22 mouse cellular contexts compared by ENCODE assay signal in the genomic region with DNA sequence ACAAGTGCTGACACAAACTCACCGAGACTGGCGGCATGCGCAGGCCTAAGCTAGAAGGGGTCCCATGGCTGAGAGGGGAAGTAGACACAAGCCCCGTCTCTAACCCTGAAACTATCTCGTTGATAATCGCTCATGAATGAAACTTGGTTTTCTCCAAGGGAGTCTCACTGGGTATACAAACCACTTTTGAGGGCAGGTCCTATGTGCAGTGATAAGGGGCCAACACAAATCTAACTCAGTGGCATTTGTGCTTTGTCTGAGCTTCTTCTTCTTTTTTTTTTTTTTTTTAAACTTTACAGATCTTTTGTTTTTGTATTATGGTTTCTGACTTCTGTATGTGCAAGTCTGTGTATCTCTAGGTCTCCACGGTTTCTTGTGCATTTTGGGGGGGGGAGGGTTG. TPM values are rescaled to one million over a fixed set of nuclear protein-coding genes. Genes with fewer than 3 reads are reported as not detected.
DNase-seq lines count a peak whose midpoint lies in the region; ATAC-seq and TF ChIP-seq lines count a peak whose summit lies in the region.
"Had no signal": no experiment of that assay in that cellular context is flagged by ENCODE, and none has a peak within 500 bp of the region (broad histone marks: within the 10 kb centered on the region; RNA-seq: fewer than 3 reads in every experiment).

No protein-coding gene starts in this region.

- H3K27ac ChIP-seq in liver, embryonic 11.5 days (ENCODE audit: low read depth, low read length) = no peak overlapping the region
- no peak overlapping the region for H3K27ac ChIP-seq in liver, postnatal 0 days (ENCODE audit: low read depth)
- no peak overlapping the region for H3K27ac ChIP-seq in midbrain, embryonic 11.5 days (ENCODE audit: low read depth, low read length)
- no peak overlapping the region for H3K27ac ChIP-seq in midbrain, embryonic 13.5 days
- H3K27ac ChIP-seq: forebrain, embryonic 10.5 days; forebrain, embryonic 13.5 days; heart, adult 2 months; heart, embryonic 10.5 days; heart, embryonic 13.5 days; hindbrain, embryonic 12.5 days; hindbrain, embryonic 15.5 days had no signal

- DNase-seq in liver, embryonic 11.5 days (ENCODE audit: low spot score) = peak; percentile 31
- DNase-seq in liver, postnatal 0 days = no peak
- DNase-seq in midbrain, embryonic 11.5 days (ENCODE audit: low spot score, missing footprints) = peak; percentile 17
- peak; percentile 51 for DNase-seq in MEL-GATA-1-ER (ENCODE audit: extremely low read depth, low read depth)
- no peak for DNase-seq in frontal cortex, postnatal 10 days (ENCODE audit: low spot score in 2 of 2)
- DNase-seq: adrenal gland, adult 8-10 months; adrenal gland, postnatal 25 days; cerebellum, adult 11-12 months; cerebellum, adult 8-10 months; cerebellum, postnatal 10 days; forebrain, postnatal 0 days; gastrocnemius, postnatal 25 days; heart, adult 2 months had no signal

- H3K4me1 ChIP-seq in liver, embryonic 11.5 days (replicated peaks; ENCODE audit: control insufficient read depth, insufficient read depth, low read length) = peaks cover 39% of the 10 kb centered on the region
- peaks cover 17% of the 10 kb centered on the region for H3K4me1 ChIP-seq in liver, postnatal 0 days (ENCODE audit: insufficient read depth)
- no peaks in the 10 kb centered on the region for H3K4me1 ChIP-seq in midbrain, embryonic 11.5 days (ENCODE audit: control insufficient read depth, insufficient read depth, low read length)
- H3K4me1 ChIP-seq in midbrain, embryonic 13.5 days (replicated peaks) = peaks cover 13% of the 10 kb centered on the region; the same call in 1 of the 2 replicates
- H3K4me1 ChIP-seq: forebrain, embryonic 10.5 days had no signal

- H3K4me3 ChIP-seq in liver, embryonic 11.5 days (ENCODE audit: low read depth, low read length) = no peak overlapping the region
- no peak overlapping the region for H3K4me3 ChIP-seq in liver, postnatal 0 days (ENCODE audit: low read depth, low read length)
- no peak overlapping the region for H3K4me3 ChIP-seq in midbrain, embryonic 11.5 days (ENCODE audit: low read depth, low read length)
- H3K4me3 ChIP-seq in midbrain, embryonic 13.5 days (replicated peaks) = no peak overlapping the region
- H3K4me3 ChIP-seq: forebrain, embryonic 10.5 days; forebrain, embryonic 13.5 days; heart, adult 2 months; heart, embryonic 10.5 days; heart, embryonic 13.5 days; hindbrain, embryonic 12.5 days; hindbrain, embryonic 15.5 days had no signal

- no peak for TF ChIP-seq CTCF in liver, postnatal 0 days (IDR thresholded peaks at IDR 0.05; ENCODE audit: low read depth)

- no peak for ATAC-seq in liver, embryonic 11.5 days (replicated peaks; ENCODE audit: low FRiP score)
- no peak for ATAC-seq in liver, postnatal 0 days
- ATAC-seq in midbrain, embryonic 11.5 days (ENCODE audit: low FRiP score) = no peak
- no peak for ATAC-seq in midbrain, embryonic 13.5 days
- ATAC-seq in inflammation-experienced regulatory T-cells, adult 6 months = no peak
- ATAC-seq: activated CD4-positive, CD25-positive, alpha-beta regulatory T cell, adult 4 months; forebrain, embryonic 13.5 days; forebrain, postnatal 0 days had no signal

- no peaks in the 10 kb centered on the region for H3K36me3 ChIP-seq in liver, embryonic 11.5 days (ENCODE audit: control insufficient read depth, insufficient read depth, low read length)
- H3K36me3 ChIP-seq in liver, postnatal 0 days (replicated peaks; ENCODE audit: insufficient read depth, low read length) = no peaks in the 10 kb centered on the region
- H3K36me3 ChIP-seq in midbrain, embryonic 11.5 days (ENCODE audit: control insufficient read depth, insufficient read depth, low read length) = no peaks in the 10 kb centered on the region
- 0 out of 2 replicates have a peak, but pooled peaks cover 2% of the 10 kb centered on the region for H3K36me3 ChIP-seq in midbrain, embryonic 13.5 days
- H3K36me3 ChIP-seq: forebrain, embryonic 10.5 days; heart, embryonic 13.5 days; hindbrain, embryonic 12.5 days; hindbrain, embryonic 15.5 days had no signal

- TF ChIP-seq EP300 in liver, postnatal 0 days (IDR thresholded peaks at IDR 0.05; ENCODE audit: low read depth) = no peak

- H3K9ac ChIP-seq in liver, embryonic 11.5 days (ENCODE audit: low read depth, low read length) = no peak overlapping the region
- H3K9ac ChIP-seq in liver, postnatal 0 days (replicated peaks) = no peak overlapping the region
- H3K9ac ChIP-seq in midbrain, embryonic 11.5 days (ENCODE audit: low read length) = no peak overlapping the region
- H3K9ac ChIP-seq in midbrain, embryonic 13.5 days (replicated peaks) = no peak overlapping the region
- H3K9ac ChIP-seq: forebrain, embryonic 13.5 days; forebrain, postnatal 0 days; heart, embryonic 13.5 days; hindbrain, embryonic 12.5 days; hindbrain, embryonic 15.5 days had no signal

- 46% methylated on average over 7 of the region's 7 CpGs for WGBS in liver, embryonic 11.5 days
- 41% methylated on average over 7 of the region's 7 CpGs for WGBS in liver, postnatal 0 days (ENCODE audit: insufficient replicate concordance)
- WGBS in midbrain, embryonic 11.5 days = 87% methylated on average over 7 of the region's 7 CpGs
- 84% methylated on average over 7 of the region's 7 CpGs for WGBS in midbrain, embryonic 13.5 days

- no peaks in the 10 kb centered on the region for H3K9me3 ChIP-seq in liver, embryonic 11.5 days (ENCODE audit: control insufficient read depth, low read length)
- no peaks in the 10 kb centered on the region for H3K9me3 ChIP-seq in liver, postnatal 0 days (ENCODE audit: low read length)
- no peaks in the 10 kb centered on the region for H3K9me3 ChIP-seq in midbrain, embryonic 11.5 days (ENCODE audit: control insufficient read depth, low read length)
- H3K9me3 ChIP-seq in midbrain, embryonic 13.5 days = 0 out of 2 replicates have a peak, but pooled peaks cover 3% of the 10 kb centered on the region
- H3K9me3 ChIP-seq: forebrain, embryonic 13.5 days; heart, embryonic 10.5 days; hindbrain, embryonic 12.5 days; hindbrain, embryonic 15.5 days had no signal

- no peaks in the 10 kb centered on the region for H3K27me3 ChIP-seq in liver, embryonic 11.5 days (replicated peaks; ENCODE audit: control insufficient read depth, insufficient read depth, low read length)
- H3K27me3 ChIP-seq in liver, postnatal 0 days (ENCODE audit: insufficient read depth, low read length) = no peaks in the 10 kb centered on the region
- no peaks in the 10 kb centered on the region for H3K27me3 ChIP-seq in midbrain, embryonic 11.5 days (ENCODE audit: control insufficient read depth, insufficient read depth, low read length)
- H3K27me3 ChIP-seq in midbrain, embryonic 13.5 days = no peaks in the 10 kb centered on the region
- H3K27me3 ChIP-seq: forebrain, embryonic 13.5 days; heart, embryonic 13.5 days; hindbrain, embryonic 12.5 days; hindbrain, embryonic 15.5 days had no signal

- no peak overlapping the region for H3K4me2 ChIP-seq in liver, embryonic 11.5 days
- H3K4me2 ChIP-seq in liver, postnatal 0 days (ENCODE audit: low read depth, low read length) = no peak overlapping the region
- no peak overlapping the region for H3K4me2 ChIP-seq in midbrain, embryonic 11.5 days
- no peak overlapping the region for H3K4me2 ChIP-seq in midbrain, embryonic 13.5 days (replicated peaks)
- H3K4me2 ChIP-seq: forebrain, embryonic 13.5 days; heart, embryonic 13.5 days; hindbrain, embryonic 12.5 days; hindbrain, embryonic 15.5 days had no signal

RNA-seq across cellular contexts. Expression of a gene that starts 50.1 kb away (rescaled TPM):
- 51.3 and 57.5 TPM in 2 replicates for polyA plus RNA-seq in liver, embryonic 11.5 days (2014; fragmentation: Nextera tagmentation; extraction: Ambion mirVana)
- 47.3 and 50.1 TPM in 2 replicates for polyA plus RNA-seq in liver, postnatal 0 days (2015; fragmentation: Nextera tagmentation; extraction: Ambion mirVana)
- 88.8 and 96.0 TPM in 2 replicates for polyA plus RNA-seq in midbrain, embryonic 11.5 days (2014; fragmentation: Nextera tagmentation; extraction: Ambion mirVana)
- 70.4 and 78.0 TPM in 2 replicates for polyA plus RNA-seq in midbrain, embryonic 13.5 days (2015; fragmentation: Nextera tagmentation; extraction: Ambion mirVana)
- 100 to 1,000 TPM in 2 of 3 experiments, 10 to 100 TPM in 1; 90.3 to 147 (median 141) TPM for polyA plus RNA-seq in inflammation-experienced regulatory T-cells, adult 6 months (2017; shearing (Covaris generic))

Comparison
In these comparisons a context has a peak if more than half of its experiments do, and no peak if none do; other contexts are left out.
1. DNase-seq: peak in liver, embryonic 11.5 days (single experiment), midbrain, embryonic 11.5 days (single experiment) and MEL-GATA-1-ER (single experiment); none in liver, postnatal 0 days (single experiment) and frontal cortex, postnatal 10 days (0 of 2).